Mouse (Mus musculus) kidney, adult 2 months (tissue): ENCODE data around the gene Rnf186.

ENCODE experiments used
- CTCF ChIP-seq: fragments of 200-500 bp; conservative IDR thresholded peaks from 2 replicates; pipeline ENCODE4 v1.5.1; 2011; ENCODE audit warnings: low read depth, mild to moderate bottlenecking, control low read depth, low read length, moderate library complexity, mixed read lengths; ENCODE audit not compliant: insufficient read depth, insufficient read length
- POLR2A ChIP-seq: fragments of 200-500 bp; IDR thresholded peaks from one replicate; pipeline ENCODE4 v1.6.1; 2011; ENCODE audit warnings: low read depth, low read length, control low read depth

- TF ChIP-seq POLR2A (no peak), CTCF (no peak)
These were observed 8.3 kb downstream of the Rnf186 start for GRCm38 (mm10) chr4:138975194-138975593.
